In genomic region chr10:69491975-69492374, GRCm38 (mm10) we compare ENCODE assay signal across 17 mouse cellular contexts.
"Had no signal": no experiment of that assay in that cellular context is flagged by ENCODE, and none has a peak within 500 bp of the region (broad histone marks: within the 10 kb centered on the region; RNA-seq: fewer than 3 reads in every experiment).

No protein-coding gene starts in this region.

- H3K4me1 ChIP-seq: midbrain, embryonic 10.5 days; midbrain, embryonic 12.5 days; neural tube, embryonic 13.5 days; neural tube, embryonic 15.5 days had no signal

- H3K9me3 ChIP-seq: midbrain, embryonic 10.5 days; midbrain, embryonic 12.5 days; neural tube, embryonic 13.5 days; neural tube, embryonic 15.5 days had no signal

- H3K27ac ChIP-seq: midbrain, embryonic 10.5 days; midbrain, embryonic 12.5 days; neural tube, embryonic 13.5 days; neural tube, embryonic 15.5 days had no signal

- H3K4me2 ChIP-seq: lung, embryonic 14.5 days; midbrain, embryonic 12.5 days; neural tube, embryonic 13.5 days; neural tube, embryonic 15.5 days had no signal

- H3K9ac ChIP-seq: lung, embryonic 14.5 days; midbrain, embryonic 12.5 days; neural tube, embryonic 13.5 days; neural tube, embryonic 15.5 days had no signal

- H3K27me3 ChIP-seq: midbrain, embryonic 12.5 days; neural tube, embryonic 13.5 days; neural tube, embryonic 15.5 days had no signal

- H3K36me3 ChIP-seq: midbrain, embryonic 10.5 days; midbrain, embryonic 12.5 days; neural tube, embryonic 13.5 days; neural tube, embryonic 15.5 days had no signal

- H3K4me3 ChIP-seq: midbrain, embryonic 10.5 days; midbrain, embryonic 12.5 days; myocyte; neural tube, embryonic 13.5 days; neural tube, embryonic 15.5 days had no signal

- DNase-seq: lung, adult 18-20 months; lung, embryonic 14.5 days; lung, postnatal 10 days; lung, postnatal 4 days; retina, postnatal 1 day; right cerebral cortex, adult 18-20 months; right cerebral cortex, postnatal 25 days; right cerebral cortex, postnatal 4 days; spleen, adult 18-20 months; thymus, adult 18-20 months; thymus, postnatal 14 days; thymus, postnatal 36 days had no signal
